Mouse (Mus musculus): ENCODE data around the gene Ptprcap. TPM values are rescaled to one million over a fixed set of nuclear protein-coding genes. Genes with fewer than 3 reads are reported as not detected.

The Ptprcap gene
- polyA plus RNA-seq, 1 experiment, result 5.6 TPM

- peaks cover 39% of the 10 kb centered on the region for H3K36me3 ChIP-seq (ENCODE audit: control insufficient read depth)
- peaks cover 44% of the 10 kb centered on the region for H3K4me1 ChIP-seq (ENCODE audit: control insufficient read depth)
- peaks cover 6% of the 10 kb centered on the region for H3K9me3 ChIP-seq (ENCODE audit: control insufficient read depth, low read length)
- no peaks in the 10 kb centered on the region for H3K27me3 ChIP-seq (ENCODE audit: control insufficient read depth)
- TF ChIP-seq GATA1 (IDR thresholded peaks at IDR 0.05; ENCODE audit: low read length) (no peak), TAL1 (IDR thresholded peaks at IDR 0.05; ENCODE audit: low read length) (no peak)
- H3K4me3 ChIP-seq (replicated peaks), result peak overlapping the region; percentile 79
These were observed 4.1 kb upstream of the Ptprcap start for GRCm38 (mm10) chr19:4149283-4149682.

- no peaks in the 10 kb centered on the region for H3K27me3 ChIP-seq (ENCODE audit: control insufficient read depth)
- peaks cover 6% of the 10 kb centered on the region for H3K9me3 ChIP-seq (ENCODE audit: control insufficient read depth, low read length)
- TF ChIP-seq GATA1 (IDR thresholded peaks at IDR 0.05; ENCODE audit: low read length) (no peak), TAL1 (IDR thresholded peaks at IDR 0.05; ENCODE audit: low read length) (no peak)
- H3K4me3 ChIP-seq (replicated peaks), result no peak overlapping the region
- peaks cover 39% of the 10 kb centered on the region for H3K36me3 ChIP-seq (ENCODE audit: control insufficient read depth)
- H3K4me1 ChIP-seq (ENCODE audit: control insufficient read depth), result peaks cover 50% of the 10 kb centered on the region
These were observed 3.5 kb upstream of the Ptprcap start for GRCm38 (mm10) chr19:4149764-4150461.

- Histone ChIP-seq H3K27me3 (ENCODE audit: control insufficient read depth) (no peaks in the 10 kb centered on the region), H3K4me3 (replicated peaks) (no peak overlapping the region), H3K9me3 (ENCODE audit: control insufficient read depth, low read length) (peaks cover 4% of the 10 kb centered on the region), H3K36me3 (ENCODE audit: control insufficient read depth) (peaks cover 48% of the 10 kb centered on the region), H3K4me1 (ENCODE audit: control insufficient read depth) (peaks cover 53% of the 10 kb centered on the region)
- TF ChIP-seq TAL1 (IDR thresholded peaks at IDR 0.05; ENCODE audit: low read length) (no peak), GATA1 (IDR thresholded peaks at IDR 0.05; ENCODE audit: low read length) (no peak)
These were observed 2.6 kb upstream of the Ptprcap start for GRCm38 (mm10) chr19:4150567-4151487.

- Histone ChIP-seq H3K9me3 (ENCODE audit: control insufficient read depth, low read length) (no peaks in the 10 kb centered on the region), H3K4me3 (replicated peaks) (no peak overlapping the region), H3K27me3 (ENCODE audit: control insufficient read depth) (no peaks in the 10 kb centered on the region), H3K36me3 (ENCODE audit: control insufficient read depth) (peaks cover 55% of the 10 kb centered on the region), H3K4me1 (ENCODE audit: control insufficient read depth) (peaks cover 53% of the 10 kb centered on the region)
- TF ChIP-seq TAL1 (IDR thresholded peaks at IDR 0.05; ENCODE audit: low read length), result no peak
- TF ChIP-seq GATA1 (IDR thresholded peaks at IDR 0.05; ENCODE audit: low read length), result no peak
These were observed 1.9 kb upstream of the Ptprcap start for GRCm38 (mm10) chr19:4151488-4151860.

DNA sequence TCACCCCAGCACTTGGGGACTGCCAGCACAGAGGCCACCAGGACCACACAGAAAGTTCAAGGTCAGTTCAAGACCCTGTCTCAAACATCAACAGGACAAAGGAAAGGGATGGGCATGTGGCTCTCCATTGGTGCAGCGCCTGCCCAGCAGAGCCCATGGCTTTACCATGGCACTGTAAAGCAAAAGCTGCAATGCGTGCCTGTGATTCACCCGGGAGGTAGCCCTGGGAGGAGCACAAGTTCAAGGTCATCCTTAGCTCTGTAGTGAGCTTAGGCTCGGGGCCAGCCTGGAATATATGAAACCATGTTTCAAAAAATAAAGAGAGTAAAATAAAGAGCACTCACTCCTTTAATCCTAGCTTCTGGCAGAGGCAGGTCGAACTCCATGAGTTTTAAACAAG, 1.5 kb upstream of the Ptprcap start:
- Histone ChIP-seq H3K9me3 (ENCODE audit: control insufficient read depth, low read length) (no peaks in the 10 kb centered on the region), H3K36me3 (ENCODE audit: control insufficient read depth) (peaks cover 59% of the 10 kb centered on the region), H3K4me1 (ENCODE audit: control insufficient read depth) (peaks cover 53% of the 10 kb centered on the region)

DNA sequence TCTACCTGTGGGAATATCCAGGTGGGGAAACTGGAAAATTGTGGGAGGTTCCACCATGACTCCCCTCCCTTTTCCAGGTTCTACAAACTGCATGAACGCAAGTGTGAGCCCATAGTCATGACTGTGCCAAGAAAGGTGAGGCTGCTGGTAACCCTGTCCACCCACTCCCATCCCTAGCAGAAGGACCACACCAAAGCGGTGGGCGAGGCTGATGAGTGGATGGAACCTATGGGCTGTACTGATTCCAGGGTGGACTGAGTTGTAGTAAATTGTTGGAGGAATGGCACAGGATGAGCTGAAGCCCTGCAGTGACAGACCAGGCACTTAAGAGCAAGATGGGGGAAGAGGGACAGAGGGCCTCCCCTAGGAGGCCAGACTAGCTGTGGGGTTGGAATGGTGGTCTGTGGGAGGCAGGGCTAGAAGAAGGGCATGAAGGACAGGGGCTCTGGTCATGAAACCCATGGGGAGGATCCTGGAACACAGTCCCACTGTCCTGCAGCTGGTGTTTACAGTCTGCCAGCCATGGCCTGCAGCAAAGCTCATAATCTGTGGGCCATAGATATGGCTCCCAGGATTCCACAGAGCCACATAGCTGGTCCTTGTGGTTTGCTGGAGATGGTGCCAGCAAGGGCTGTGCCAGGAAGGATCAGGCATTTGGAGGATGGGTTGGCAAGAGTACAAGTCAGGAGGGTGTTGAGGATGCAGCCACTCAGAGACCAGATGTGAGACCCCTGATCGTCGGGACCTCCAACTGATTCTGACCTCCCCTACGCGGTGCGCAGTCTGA, 766 bp upstream of the Ptprcap start:
- H3K9me3 ChIP-seq (ENCODE audit: control insufficient read depth, low read length), result no peaks in the 10 kb centered on the region
- no peak for TF ChIP-seq GATA1 (IDR thresholded peaks at IDR 0.05; ENCODE audit: low read length)
- peaks cover 51% of the 10 kb centered on the region for H3K4me1 ChIP-seq (ENCODE audit: control insufficient read depth)
- H3K27me3 ChIP-seq (ENCODE audit: control insufficient read depth), result no peaks in the 10 kb centered on the region
- peaks cover 66% of the 10 kb centered on the region for H3K36me3 ChIP-seq (ENCODE audit: control insufficient read depth)
- no peak overlapping the region for H3K4me3 ChIP-seq (replicated peaks)

More for the DNA sequence above, 1.5 kb upstream of the Ptprcap start:
- no peak overlapping the region for H3K4me3 ChIP-seq (replicated peaks)
- no peaks in the 10 kb centered on the region for H3K27me3 ChIP-seq (ENCODE audit: control insufficient read depth)
- TF ChIP-seq TAL1 (IDR thresholded peaks at IDR 0.05; ENCODE audit: low read length), result no peak
- no peak for TF ChIP-seq GATA1 (IDR thresholded peaks at IDR 0.05; ENCODE audit: low read length)

DNA sequence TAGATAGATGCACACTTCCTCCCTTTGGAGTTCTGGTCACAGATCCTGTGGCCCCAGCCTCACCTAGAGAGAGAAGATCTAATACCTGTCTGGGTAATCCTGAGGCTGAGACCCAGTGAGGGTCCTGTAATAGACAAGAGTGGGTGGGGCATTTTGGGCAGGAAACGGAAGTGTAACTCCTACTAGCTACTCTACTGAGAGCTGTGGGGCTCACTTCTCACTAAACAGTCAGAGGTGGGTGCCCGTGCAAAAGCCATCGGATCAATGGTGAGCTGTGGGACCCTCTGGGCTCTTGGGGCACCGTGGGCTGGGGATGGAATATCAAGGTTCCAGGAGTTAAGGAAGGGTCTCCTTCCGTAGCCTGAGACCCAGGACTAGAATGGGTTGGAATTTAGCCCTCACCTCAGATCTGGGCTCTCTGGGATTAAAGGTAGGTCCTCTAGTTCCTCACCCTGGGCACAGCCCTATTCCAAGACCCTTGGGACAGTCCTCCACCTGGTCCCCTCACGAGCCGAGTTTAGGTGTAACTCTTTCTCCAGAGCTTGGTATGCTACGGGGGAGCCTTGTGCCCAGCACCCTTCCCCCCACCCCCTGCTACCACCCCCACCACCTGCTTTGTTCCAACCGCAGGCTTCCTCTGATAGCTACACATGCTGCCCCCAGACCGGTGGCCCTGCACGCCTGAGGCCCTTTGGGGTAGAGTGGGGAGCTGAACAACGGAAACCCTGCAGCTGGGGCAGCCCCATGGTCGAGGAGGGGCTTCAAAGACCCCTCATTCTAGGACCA, 1.2 kb downstream of the Ptprcap start:
- no peak overlapping the region for H3K4me3 ChIP-seq (replicated peaks)
- no peaks in the 10 kb centered on the region for H3K27me3 ChIP-seq (ENCODE audit: control insufficient read depth)
- H3K36me3 ChIP-seq (ENCODE audit: control insufficient read depth), result peaks cover 85% of the 10 kb centered on the region
- no peaks in the 10 kb centered on the region for H3K9me3 ChIP-seq (ENCODE audit: control insufficient read depth, low read length)
- peaks cover 31% of the 10 kb centered on the region for H3K4me1 ChIP-seq (ENCODE audit: control insufficient read depth)
- TF ChIP-seq TAL1 (IDR thresholded peaks at IDR 0.05; ENCODE audit: low read length), result no peak
- TF ChIP-seq GATA1 (IDR thresholded peaks at IDR 0.05; ENCODE audit: low read length), result no peak

All from erythroblast, embryonic 14.5 days (primary cell).